Mouse (Mus musculus): ENCODE data around the gene Gm2042.
"Not testable (repeated sequence)": the region's sequence is repeated elsewhere in the genome, so short reads cannot be mapped to it uniquely, and the experiment has no call there.

The Gm2042 gene

GRCm38 (mm10) chr12:87953780-87954179, at the start of gene Gm2042:
Gene Gm2042, plus strand, starts transcription at chr12:87954080.
- not testable (repeated sequence) for DNase-seq (ENCODE audit: low read depth, low spot score)

- not testable (repeated sequence) for DNase-seq (ENCODE audit: low read depth, low spot score)
These were observed 34.2 kb upstream of the Gm2042 start, which contains the start of gene Gm2035 for GRCm38 (mm10) chr12:87919721-87920120. Gene Gm2035, minus strand, starts transcription at chr12:87919857.

GRCm38 (mm10) chr12:87984000-87984399, 30.1 kb downstream of the Gm2042 start:
- not testable (repeated sequence) for DNase-seq (ENCODE audit: low read depth, low spot score)

GRCm38 (mm10) chr12:88004118-88004517, 50.2 kb downstream of the Gm2042 start:
- not testable (repeated sequence) for DNase-seq (ENCODE audit: low read depth, low spot score)
